Mouse (Mus musculus) heart, embryonic 16.5 days (tissue): ENCODE results near the gene Gipc1. TPM values are rescaled to one million over a fixed set of nuclear protein-coding genes. Genes with fewer than 3 reads are reported as not detected.

Experiments
- ATAC-seq: fragments of 200-750 bp; cut with Nextera tagmentation; replicated peaks from 2 replicates; pipeline ENCODE4 v1.8.0; 2017; ENCODE audit warnings: moderate number of reproducible peaks; ENCODE audit not compliant: insufficient read depth, low FRiP score; ENCODE audit errors: extremely low read depth
- H3K27ac ChIP-seq: fragments of 300-500 bp; sonication (generic); 2 replicates; pipeline ENCODE4 v1.5.1; 2014; ENCODE audit warnings: mild to moderate bottlenecking, low read length, control low read depth, moderate library complexity
- H3K27me3 ChIP-seq: fragments of 300-500 bp; sonication (generic); 2 replicates; pipeline ENCODE4 v1.6.1; 2014; ENCODE audit warnings: low read length, mixed read lengths; ENCODE audit not compliant: control insufficient read depth, insufficient read depth
- H3K36me3 ChIP-seq: fragments of 300-500 bp; sonication (generic); 2 replicates; pipeline ENCODE4 v1.6.1; 2014; ENCODE audit not compliant: control insufficient read depth, insufficient read depth
- H3K4me1 ChIP-seq: fragments of 300-500 bp; sonication (generic); 2 replicates; pipeline ENCODE4 v1.6.1; 2014; ENCODE audit warnings: low read length, mixed read lengths; ENCODE audit not compliant: control insufficient read depth, insufficient read depth
- H3K4me2 ChIP-seq: fragments of 300-500 bp; sonication (generic); 2 replicates; pipeline ENCODE4 v1.6.1; 2014; ENCODE audit warnings: low read depth, mild to moderate bottlenecking, control low read depth, low read length
- H3K4me3 ChIP-seq: fragments of 300-500 bp; sonication (generic); 2 replicates; pipeline ENCODE4 v1.5.1; 2014; ENCODE audit warnings: mild to moderate bottlenecking, control low read depth, low read length
- H3K9ac ChIP-seq: fragments of 300-500 bp; sonication (generic); 2 replicates; pipeline ENCODE4 v1.6.1; 2014; ENCODE audit warnings: low read length, control low read depth
- H3K9me3 ChIP-seq: fragments of 300-500 bp; sonication (generic); replicated peaks from 2 replicates; pipeline ENCODE4 v1.6.1; 2016; ENCODE audit warnings: low read length; ENCODE audit not compliant: control insufficient read depth
- WGBS: fragments of 180-500 bp; shearing (Covaris S2); extraction: QIAGEN DNeasy Blood & Tissue Kit; methylation state at CpG from one replicate; pipeline ENCODE4 v1.1.7; 2014; 5-methylcytosine and 5-hydroxymethylcytosine counted together
- polyA plus RNA-seq: library from polyadenylated mRNA; unstranded; fragments of >200 nt; fragmentation: Nextera tagmentation; extraction: Ambion mirVana; gene quantifications from 2 replicates; pipeline ENCODE4 v1.2.1, GENCODE M21; 2015

Gipc1 gene
- polyA plus RNA-seq, 1 experiment from 2014 or later: 135 TPM

- 85% methylated on average over 9 of the region's 9 CpGs for WGBS
- Histone ChIP-seq H3K4me1 (peaks cover 4% of the 10 kb centered on the region), H3K36me3 (peaks cover 27% of the 10 kb centered on the region), H3K9ac (no peak overlapping the region), H3K27me3 (no peaks in the 10 kb centered on the region), H3K27ac (no peak overlapping the region), H3K4me2 (no peak overlapping the region), H3K4me3 (no peak overlapping the region), H3K9me3 (no peaks in the 10 kb centered on the region)
- no peak for ATAC-seq
These were observed 32.0 kb downstream of the Gipc1 start for GRCm38 (mm10) chr8:83684517-83684916.

- no peak overlapping the region for H3K4me3 ChIP-seq
- H3K9ac ChIP-seq: no peak overlapping the region
- 87% methylated on average over 6 of the region's 6 CpGs for WGBS
- H3K4me2 ChIP-seq: no peak overlapping the region
- no peak overlapping the region for H3K27ac ChIP-seq
- no peak for ATAC-seq
- H3K9me3 ChIP-seq: no peaks in the 10 kb centered on the region
- peaks cover 5% of the 10 kb centered on the region; the same call in 1 of the 2 replicates for H3K4me1 ChIP-seq
- H3K36me3 ChIP-seq: peaks cover 31% of the 10 kb centered on the region
- no peaks in the 10 kb centered on the region for H3K27me3 ChIP-seq
These were observed 36.8 kb downstream of the Gipc1 start for GRCm38 (mm10) chr8:83689264-83689663.

- H3K9ac ChIP-seq: peak overlapping the region; percentile 18; the same call in 1 of the 2 replicates
- H3K4me3 ChIP-seq: no peak overlapping the region
- H3K9me3 ChIP-seq: no peaks in the 10 kb centered on the region
- H3K27ac ChIP-seq: no peak overlapping the region; the same call in 1 of the 2 replicates
- peaks cover 23% of the 10 kb centered on the region for H3K4me1 ChIP-seq
- no peaks in the 10 kb centered on the region for H3K27me3 ChIP-seq
- WGBS: 71% methylated on average over 10 of the region's 10 CpGs
- peak overlapping the region; percentile 13; the same call in 1 of the 2 replicates for H3K4me2 ChIP-seq
- ATAC-seq: no peak
- H3K36me3 ChIP-seq: peaks cover 26% of the 10 kb centered on the region
These were observed 41.2 kb downstream of the Gipc1 start for GRCm38 (mm10) chr8:83693609-83694236.

GRCm38 (mm10) chr8:83694369-83695160 lies 42.1 kb downstream of the Gipc1 start:
- whole genome bisulfite sequencing: 83% methylated on average over 11 of the region's 11 CpGs
- no peak overlapping the region for H3K4me3 ChIP-seq
- no peaks in the 10 kb centered on the region for H3K27me3 ChIP-seq
- no peak overlapping the region for H3K27ac ChIP-seq
- H3K9ac ChIP-seq: no peak overlapping the region
- peaks cover 26% of the 10 kb centered on the region for H3K36me3 ChIP-seq
- no peak overlapping the region for H3K4me2 ChIP-seq
- H3K9me3 ChIP-seq: no peaks in the 10 kb centered on the region
- H3K4me1 ChIP-seq: peaks cover 26% of the 10 kb centered on the region
- ATAC-seq: no peak

GRCm38 (mm10) chr8:83695351-83696106 lies 43.1 kb downstream of the Gipc1 start:
- 75% methylated on average over 17 of the region's 17 CpGs for WGBS
- H3K4me3 ChIP-seq: no peak overlapping the region
- no peaks in the 10 kb centered on the region for H3K27me3 ChIP-seq
- peaks cover 35% of the 10 kb centered on the region for H3K4me1 ChIP-seq
- no peak overlapping the region; the same call in 1 of the 2 replicates for H3K4me2 ChIP-seq
- H3K9ac ChIP-seq: peak overlapping the region; percentile 23; the same call in 1 of the 2 replicates
- no peak for ATAC-seq
- H3K36me3 ChIP-seq: peaks cover 22% of the 10 kb centered on the region
- peak overlapping the region; percentile 41; the same call in 1 of the 2 replicates for H3K27ac ChIP-seq
- H3K9me3 ChIP-seq: no peaks in the 10 kb centered on the region

- Histone ChIP-seq H3K27me3 (no peaks in the 10 kb centered on the region), H3K4me1 (peaks cover 35% of the 10 kb centered on the region), H3K9ac (peak overlapping the region; percentile 98), H3K27ac (peak overlapping the region; percentile 87), H3K36me3 (peaks cover under 1% of the 10 kb centered on the region; the same call in 1 of the 2 replicates), H3K9me3 (no peaks in the 10 kb centered on the region), H3K4me3 (peak overlapping the region; percentile 90), H3K4me2 (peak overlapping the region; percentile 95)
- no peak; the same call in 1 of the 2 replicates for ATAC-seq
- 36% methylated on average over 19 of the region's 19 CpGs for WGBS
These were observed 45.1 kb downstream of the Gipc1 start for GRCm38 (mm10) chr8:83697374-83698220.

GRCm38 (mm10) chr8:83698291-83698660 lies 45.8 kb downstream of the Gipc1 start:
- ATAC-seq: peak; percentile 26
- H3K4me2 ChIP-seq: peak overlapping the region; percentile 95
- WGBS: 7% methylated on average over 15 of the region's 15 CpGs
- no peaks in the 10 kb centered on the region for H3K36me3 ChIP-seq
- peak overlapping the region; percentile 98 for H3K9ac ChIP-seq
- H3K27me3 ChIP-seq: no peaks in the 10 kb centered on the region
- peak overlapping the region; percentile 90 for H3K4me3 ChIP-seq
- H3K4me1 ChIP-seq: peaks cover 35% of the 10 kb centered on the region
- H3K27ac ChIP-seq: peak overlapping the region; percentile 87
- H3K9me3 ChIP-seq: no peaks in the 10 kb centered on the region

GRCm38 (mm10) chr8:83698661-83699453 lies 46.4 kb downstream of the Gipc1 start, which contains the start of gene Pkn1:
Pkn1 (minus strand) TSS chr8:83699179.
- ATAC-seq: peak; percentile 88
- WGBS: under 1% methylated on average over 83 of the region's 85 CpGs
- H3K9me3 ChIP-seq: no peaks in the 10 kb centered on the region
- peaks cover 31% of the 10 kb centered on the region for H3K4me1 ChIP-seq
- peak within 1 kb of the TSS; percentile 87 for H3K27ac ChIP-seq
- peak within 1 kb of the TSS; percentile 90 for H3K4me3 ChIP-seq
- no peaks in the 10 kb centered on the region for H3K36me3 ChIP-seq
- peak within 1 kb of the TSS; percentile 98 for H3K9ac ChIP-seq
- H3K27me3 ChIP-seq: no peaks in the 10 kb centered on the region
- H3K4me2 ChIP-seq: peak within 1 kb of the TSS; percentile 95
